Mouse (Mus musculus) myocyte (in vitro differentiated cells): Measurements from ENCODE around the gene Scube3. TPM values are rescaled to one million over a fixed set of nuclear protein-coding genes. Genes with fewer than 3 reads are reported as not detected.

Experiments used
- H3K27me3 ChIP-seq: one replicate; pipeline ENCODE4 v1.6.1; 2011; ENCODE audit not compliant: control insufficient read depth, insufficient read depth, insufficient read length
- H3K36me3 ChIP-seq: one replicate; pipeline ENCODE4 v1.6.1; 2011; ENCODE audit not compliant: control insufficient read depth, insufficient read depth
- H3K4me2 ChIP-seq: one replicate; pipeline ENCODE4 v1.6.1; 2011; ENCODE audit warnings: low read depth, control low read depth
- H3K4me3 ChIP-seq: one replicate; pipeline ENCODE4 v1.5.1; 2011; ENCODE audit warnings: mild to moderate bottlenecking, control low read depth, moderate library complexity
- H3K79me2 ChIP-seq: one replicate; pipeline ENCODE4 v1.6.1; 2011; ENCODE audit not compliant: control insufficient read depth, insufficient read depth
- H3ac ChIP-seq: one replicate; pipeline ENCODE4 v1.6.1; 2011; ENCODE audit not compliant: control insufficient read depth, insufficient read length
- CEBPB ChIP-seq: IDR thresholded peaks from 2 replicates; pipeline ENCODE4 v1.6.1; 2011; ENCODE audit warnings: mild to moderate bottlenecking, moderate library complexity; ENCODE audit not compliant: poor library complexity, insufficient read depth, severe bottlenecking
- E2F4 ChIP-seq: IDR thresholded peaks from one replicate; pipeline ENCODE4 v1.6.1; 2011; ENCODE audit warnings: mild to moderate bottlenecking, control low read depth, moderate library complexity; ENCODE audit not compliant: insufficient read depth
- MAX ChIP-seq: IDR thresholded peaks from one replicate; pipeline ENCODE4 v1.6.1; 2011; ENCODE audit warnings: low read depth, mild to moderate bottlenecking, control low read depth
- MYOD1 ChIP-seq, 3 experiments: IDR thresholded peaks; one replicate each; pipeline ENCODE4 v1.6.1; 2011; ENCODE audit warnings: control low read depth in 2 of 3, low read depth in 2 of 3, mild to moderate bottlenecking in 2 of 3, moderate library complexity in 1 of 3; ENCODE audit not compliant: insufficient read length in 2 of 3, control insufficient read depth in 1 of 3
- MYOG ChIP-seq, 3 experiments: IDR thresholded peaks; one replicate each; pipeline ENCODE4 v1.6.1; 2011; ENCODE audit warnings: control low read depth in 2 of 3, low read depth in 2 of 3, mild to moderate bottlenecking in 2 of 3; ENCODE audit not compliant: insufficient read length in 2 of 3, control insufficient read depth in 1 of 3, insufficient read depth in 1 of 3
- POLR2A ChIP-seq: IDR thresholded peaks from one replicate; pipeline ENCODE4 v1.6.1; 2011; ENCODE audit warnings: low read depth, mild to moderate bottlenecking, control low read depth, moderate library complexity; ENCODE audit not compliant: insufficient read length
- POLR2AphosphoS2 ChIP-seq: IDR thresholded peaks from one replicate; pipeline ENCODE4 v1.6.1; 2011; ENCODE audit warnings: low read depth, control low read depth; ENCODE audit not compliant: insufficient read length
- REST ChIP-seq: IDR thresholded peaks from one replicate; pipeline ENCODE4 v1.6.1; 2011; ENCODE audit warnings: mild to moderate bottlenecking, control low read depth, moderate library complexity; ENCODE audit not compliant: insufficient read depth, insufficient read length
- SRF ChIP-seq: IDR thresholded peaks from one replicate; pipeline ENCODE4 v1.6.1; 2011; ENCODE audit warnings: low read depth; ENCODE audit not compliant: control insufficient read depth, insufficient read length
- TCF12 ChIP-seq: IDR thresholded peaks from one replicate; pipeline ENCODE4 v1.6.1; 2011; ENCODE audit warnings: mild to moderate bottlenecking, control low read depth; ENCODE audit not compliant: poor library complexity, insufficient read depth, severe bottlenecking
- TCF3 ChIP-seq: IDR thresholded peaks from one replicate; pipeline ENCODE4 v1.6.1; 2011; ENCODE audit warnings: low read depth, control low read depth; ENCODE audit not compliant: insufficient read length
- polyA plus RNA-seq: library from polyadenylated mRNA; unstranded; fragments of >200 nt; fragmentation: generic; extraction: Trizol; gene quantifications from one replicate; pipeline ENCODE4 v1.2.1, GENCODE M21; 2012; ENCODE audit warnings: missing spikeins

Scube3 gene
- polyA plus RNA-seq, 1 experiment: 0.02 TPM

GRCm38 (mm10) chr17:28163666-28164065 is 21.7 kb downstream of the Scube3 start:
- Histone ChIP-seq H3K27me3 (peaks cover 87% of the 10 kb centered on the region), H3K36me3 (no peaks in the 10 kb centered on the region)
- peak in 1 of 3 experiments; percentile 9 for TF ChIP-seq MYOD1 (IDR thresholded peaks at IDR 0.05; ENCODE audit: control insufficient read depth in 1 of 3, insufficient read length in 2 of 3, low read depth in 2 of 3)
- no peak for TF ChIP-seq SRF

DNA sequence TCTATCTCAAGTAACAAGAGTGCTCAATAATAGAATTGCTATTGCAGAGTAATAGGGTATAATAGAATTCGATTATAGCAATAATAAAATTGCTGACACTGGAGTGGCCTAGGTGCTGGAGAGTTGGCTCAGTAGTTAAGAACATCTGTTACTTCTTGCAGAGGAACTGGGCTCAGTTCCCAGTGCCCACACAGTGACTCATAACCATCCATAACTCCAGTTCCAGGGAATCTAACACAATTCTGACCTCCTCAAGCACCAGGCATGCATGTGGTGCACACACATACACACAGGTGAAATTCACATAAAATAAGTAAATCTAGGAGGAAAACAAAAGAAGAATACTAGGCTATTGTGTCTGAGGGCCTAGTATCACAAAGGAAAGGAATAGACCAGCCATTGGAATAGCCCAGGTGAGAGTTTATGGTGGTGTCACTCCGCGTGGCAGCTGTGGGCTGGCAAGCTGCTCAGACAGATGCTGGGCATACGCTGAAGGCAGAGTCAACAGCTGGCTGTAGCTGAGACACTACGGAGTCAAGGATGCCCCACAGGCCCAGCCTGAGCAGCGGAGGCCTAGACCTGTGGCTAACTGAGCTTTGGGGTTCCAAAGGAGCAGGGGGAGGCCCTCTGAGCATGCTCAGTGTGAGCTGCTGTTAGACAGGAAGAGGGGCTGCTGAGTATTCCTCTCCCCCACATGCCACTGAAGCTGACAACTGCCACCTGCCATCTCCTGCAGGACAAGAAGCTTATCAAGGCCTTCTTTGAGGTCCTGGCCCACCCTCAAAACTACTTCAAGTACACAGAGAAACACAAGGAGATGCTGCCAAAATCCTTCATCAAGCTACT is 28.7 kb downstream of the Scube3 start:
- Histone ChIP-seq H3K4me3 (no peak overlapping the region), H3K36me3 (no peaks in the 10 kb centered on the region), H3K4me2 (peak overlapping the region; percentile 10), H3K27me3 (peaks cover 23% of the 10 kb centered on the region), H3ac (no peak overlapping the region), H3K79me2 (no peaks in the 10 kb centered on the region)
- TF ChIP-seq MYOD1 (IDR thresholded peaks at IDR 0.05; ENCODE audit: control insufficient read depth in 1 of 3, insufficient read length in 2 of 3, low read depth in 2 of 3) (peak in 2 of 3 experiments; percentile 62 to 80), TCF3 (no peak), MYOG (IDR thresholded peaks at IDR 0.05; ENCODE audit: control insufficient read depth in 1 of 3, insufficient read depth in 1 of 3, insufficient read length in 2 of 3, low read depth in 2 of 3) (peak in 1 of 3 experiments; percentile 33), REST (no peak)

More at GRCm38 (mm10) chr17:28163666-28164065, 21.7 kb downstream of the Scube3 start:
- Histone ChIP-seq H3K79me2 (no peaks in the 10 kb centered on the region), H3K4me2 (no peak overlapping the region), H3ac (no peak overlapping the region), H3K4me3 (no peak overlapping the region)

- Histone ChIP-seq H3K4me3 (no peak overlapping the region), H3ac (no peak overlapping the region), H3K27me3 (peaks cover 2% of the 10 kb centered on the region), H3K4me2 (no peak overlapping the region), H3K36me3 (no peaks in the 10 kb centered on the region), H3K79me2 (no peaks in the 10 kb centered on the region)
- TF ChIP-seq CEBPB (no peak), POLR2AphosphoS2 (no peak), SRF (no peak), E2F4 (no peak), POLR2A (no peak)
Observed at GRCm38 (mm10) chr17:28172690-28173089, 30.7 kb downstream of the Scube3 start.

DNA sequence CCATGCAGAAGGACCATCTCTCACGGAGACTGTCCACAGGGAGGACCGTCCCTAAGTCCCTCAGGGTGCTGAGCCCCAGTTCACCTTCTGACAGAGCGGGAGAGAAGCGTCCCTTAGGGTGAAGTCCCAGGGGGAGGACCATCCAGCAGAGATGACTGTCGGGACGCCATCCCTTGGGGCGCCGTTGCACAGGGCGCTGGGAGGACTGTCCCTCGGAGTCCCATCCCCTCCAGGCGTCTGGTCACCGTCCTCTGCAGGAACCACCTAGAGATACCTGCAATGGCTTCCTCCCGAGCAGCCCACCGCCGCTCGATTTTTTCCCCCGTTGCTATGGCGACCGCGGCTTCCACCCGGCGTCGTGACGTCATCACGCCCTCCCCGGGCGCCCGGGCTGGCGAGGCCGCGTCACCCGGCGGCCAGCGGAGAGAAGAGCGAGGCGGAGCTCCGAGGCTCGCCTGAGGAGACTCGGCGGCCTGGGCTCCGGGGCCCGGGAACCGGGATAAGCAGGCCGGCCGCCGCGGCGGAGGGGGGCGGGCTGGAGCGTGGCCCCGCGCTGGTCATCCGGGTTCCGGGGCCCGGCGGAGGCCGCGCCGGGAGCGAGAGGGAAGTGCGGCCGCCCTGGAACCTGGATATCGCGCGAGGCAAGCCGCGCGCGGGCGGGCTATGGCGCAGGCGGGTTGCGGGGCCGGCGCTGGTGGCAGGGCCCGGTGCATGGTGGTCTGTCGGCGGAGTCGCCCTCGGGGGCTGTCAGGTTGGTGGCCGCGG is 35.0 kb downstream of the Scube3 start, which contains the start of gene Zfp523:
Zfp523 (plus strand) TSS at position 355 of the 765 bp plus-strand sequence.
- Histone ChIP-seq H3K36me3 (no peaks in the 10 kb centered on the region), H3K79me2 (no peaks in the 10 kb centered on the region), H3K4me3 (peak within 1 kb of the TSS; percentile 57), H3K27me3 (no peaks in the 10 kb centered on the region), H3K4me2 (peak within 1 kb of the TSS; percentile 93), H3ac (peak within 1 kb of the TSS; percentile 92)
- TF ChIP-seq E2F4 (no peak), MYOG (IDR thresholded peaks at IDR 0.05; ENCODE audit: control insufficient read depth in 1 of 3, insufficient read depth in 1 of 3, insufficient read length in 2 of 3, low read depth in 2 of 3) (peak in 1 of 3 experiments; percentile 10), POLR2A (peak; percentile 54)

- TF ChIP-seq TCF12: no peak
- TF ChIP-seq MYOD1 (IDR thresholded peaks at IDR 0.05; ENCODE audit: control insufficient read depth in 1 of 3, insufficient read length in 2 of 3, low read depth in 2 of 3): no peak
- TF ChIP-seq MAX: no peak
- no peak for TF ChIP-seq REST
- TF ChIP-seq CEBPB: no peak
- no peak for TF ChIP-seq E2F4
- Histone ChIP-seq H3K27me3 (no peaks in the 10 kb centered on the region), H3K79me2 (no peaks in the 10 kb centered on the region), H3K4me2 (peak overlapping the region; percentile 93), H3ac (peak overlapping the region; percentile 92), H3K4me3 (peak overlapping the region; percentile 57), H3K36me3 (no peaks in the 10 kb centered on the region)
Observed at GRCm38 (mm10) chr17:28177540-28178046, 35.7 kb downstream of the Scube3 start.
